Mouse (Mus musculus): ENCODE data around the gene Abtb1.

The Abtb1 gene

GRCm38 (mm10) chr6:88850034-88850433 lies 8.2 kb upstream of the Abtb1 start:
- DNase-seq: no peak

GRCm38 (mm10) chr6:88849270-88849669 lies 7.5 kb upstream of the Abtb1 start:
- DNase-seq: no peak

GRCm38 (mm10) chr6:88847571-88847970 lies 5.8 kb upstream of the Abtb1 start:
- no peak for DNase-seq

GRCm38 (mm10) chr6:88844901-88845565 lies 3.2 kb upstream of the Abtb1 start:
- DNase-seq: no peak

- DNase-seq: no peak
These were observed 2.3 kb upstream of the Abtb1 start for GRCm38 (mm10) chr6:88843781-88844725.

- no peak for DNase-seq
These were observed 1.5 kb upstream of the Abtb1 start for GRCm38 (mm10) chr6:88843241-88843640.

GRCm38 (mm10) chr6:88842731-88843151 lies 957 bp upstream of the Abtb1 start:
- DNase-seq: no peak

DNA sequence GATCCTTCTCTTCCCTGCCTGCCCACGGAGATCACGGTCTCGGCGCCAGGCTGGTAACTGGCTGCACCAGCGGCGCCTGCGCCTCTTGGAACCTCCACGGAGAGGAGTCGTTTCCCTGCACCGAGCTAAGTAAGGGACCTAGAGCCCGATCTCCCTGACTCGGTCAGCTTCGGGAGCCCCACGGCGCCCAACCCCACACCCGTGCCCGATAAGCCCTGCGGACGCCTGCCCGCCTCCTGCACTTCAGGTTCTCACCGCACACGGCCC lies 337 bp downstream of the Abtb1 start:
- no peak for DNase-seq

GRCm38 (mm10) chr6:88840791-88841513 lies 832 bp downstream of the Abtb1 start:
- no peak for DNase-seq

DNA sequence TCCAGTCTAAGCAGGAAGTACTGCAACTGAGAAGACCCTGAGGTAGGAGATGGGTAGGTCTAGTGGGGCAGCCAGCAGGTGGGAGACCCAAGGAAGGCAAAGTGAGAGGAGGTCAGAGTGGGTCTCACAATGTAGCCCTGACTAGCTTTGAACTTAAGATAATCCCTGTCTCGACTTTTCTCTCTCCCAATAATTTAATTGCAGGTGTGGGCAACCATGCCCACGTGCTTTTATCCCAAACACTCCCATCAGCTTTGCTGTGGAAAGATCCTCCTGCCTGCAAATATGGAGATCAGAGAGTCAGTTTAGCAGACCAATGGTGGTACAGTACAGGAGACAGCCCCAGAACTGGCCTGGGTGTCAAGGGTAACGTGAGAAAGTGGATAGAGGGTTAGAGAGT lies 1.6 kb downstream of the Abtb1 start:
- no peak for DNase-seq

DNA sequence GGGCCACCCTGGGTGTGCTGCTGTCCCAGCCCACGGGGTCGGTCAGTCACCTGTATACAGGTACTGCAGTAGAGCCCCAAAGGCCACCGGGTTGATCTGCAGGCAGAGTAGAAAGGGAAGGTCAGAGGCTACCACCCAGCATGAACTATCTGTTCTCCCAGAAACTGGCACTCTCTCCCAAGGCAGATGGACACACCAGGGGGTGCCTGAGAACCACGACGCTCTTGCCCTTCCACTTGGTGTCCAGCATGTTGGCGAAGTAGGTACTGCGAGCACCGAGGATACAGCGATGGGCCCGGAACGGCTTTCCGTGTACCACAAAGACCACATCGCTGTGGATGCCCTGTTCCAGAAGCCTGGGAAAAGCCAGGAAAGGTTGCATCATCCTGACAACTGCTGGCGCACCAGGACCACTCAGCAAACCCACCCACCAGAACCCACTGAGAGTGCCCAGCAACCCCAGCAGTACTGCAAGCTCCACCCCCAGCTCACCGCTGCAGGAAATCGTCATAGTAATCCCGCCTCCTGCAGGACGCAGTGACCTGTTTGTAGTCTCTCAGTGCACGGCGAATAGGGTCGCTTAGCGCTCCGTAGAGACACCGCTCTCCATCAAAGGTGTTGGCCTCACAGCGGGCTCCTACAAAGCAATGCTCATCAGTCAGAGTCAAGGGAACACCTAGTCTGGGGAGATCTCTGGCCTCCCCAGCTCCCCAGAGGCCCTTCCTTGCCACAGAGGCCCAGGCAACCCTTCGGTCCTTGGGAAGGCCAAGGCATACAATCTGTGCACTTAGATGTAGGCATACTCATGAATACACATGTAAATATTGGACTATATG lies 2.4 kb downstream of the Abtb1 start:
- DNase-seq: no peak

DNA sequence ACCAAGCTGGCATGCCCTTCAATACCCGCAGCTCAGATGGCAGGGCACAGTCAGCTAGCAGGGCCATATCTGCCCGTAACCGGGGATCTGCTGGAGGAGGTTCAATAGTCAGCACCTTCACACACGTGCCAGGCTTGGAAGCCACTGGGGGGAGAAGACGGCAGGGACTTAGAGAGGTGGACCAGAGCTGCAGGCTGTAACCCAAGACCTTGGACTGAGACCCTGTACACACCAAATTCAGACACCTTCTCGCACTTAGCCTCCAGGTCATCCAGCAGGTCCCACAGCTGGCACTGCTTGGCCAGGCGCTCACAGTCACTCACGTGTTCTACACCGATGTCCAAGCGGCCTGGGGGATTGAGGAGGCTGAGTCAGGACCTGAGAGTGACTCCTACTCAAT lies 3.2 kb downstream of the Abtb1 start:
- no peak for DNase-seq

- DNase-seq: no peak
These were observed 3.8 kb downstream of the Abtb1 start for GRCm38 (mm10) chr6:88837999-88838398.

DNA sequence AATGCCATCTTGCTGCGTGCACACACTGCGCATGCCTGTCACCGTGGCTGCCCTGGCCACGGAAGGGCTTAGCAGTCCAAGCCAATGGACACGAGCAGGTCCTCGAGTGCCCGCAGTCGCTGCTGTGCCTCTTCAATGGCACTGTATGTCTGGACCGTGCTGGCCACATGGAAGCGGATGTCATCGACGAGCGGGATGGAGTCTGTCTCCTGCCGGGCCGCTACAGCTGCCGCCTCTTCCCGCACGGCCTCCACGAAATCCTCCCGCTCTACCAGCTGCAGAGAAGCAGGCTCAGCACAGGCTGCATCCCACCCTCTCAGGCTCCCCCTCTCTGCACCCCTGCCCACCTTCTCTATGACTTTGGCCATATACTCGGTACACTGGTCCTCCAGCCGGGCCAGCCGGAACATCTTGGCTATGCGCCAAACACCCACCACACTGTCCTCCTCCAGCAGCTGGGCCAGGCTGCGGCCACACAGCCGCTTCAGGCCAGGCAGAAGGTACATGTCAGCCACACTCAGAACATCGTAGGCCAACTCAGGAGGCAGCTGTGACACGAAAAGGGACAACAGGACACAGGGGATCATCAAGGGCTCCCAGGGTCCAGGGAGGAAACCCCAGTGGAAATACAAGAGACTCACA lies 5.5 kb downstream of the Abtb1 start:
- DNase-seq: no peak

- DNase-seq: no peak
These were observed 6.7 kb downstream of the Abtb1 start for GRCm38 (mm10) chr6:88835047-88835446.

GRCm38 (mm10) chr6:88833340-88834140 lies 8.2 kb downstream of the Abtb1 start:
- no peak for DNase-seq

- no peak for DNase-seq
These were observed 9.1 kb downstream of the Abtb1 start for GRCm38 (mm10) chr6:88832663-88833062.

DNA sequence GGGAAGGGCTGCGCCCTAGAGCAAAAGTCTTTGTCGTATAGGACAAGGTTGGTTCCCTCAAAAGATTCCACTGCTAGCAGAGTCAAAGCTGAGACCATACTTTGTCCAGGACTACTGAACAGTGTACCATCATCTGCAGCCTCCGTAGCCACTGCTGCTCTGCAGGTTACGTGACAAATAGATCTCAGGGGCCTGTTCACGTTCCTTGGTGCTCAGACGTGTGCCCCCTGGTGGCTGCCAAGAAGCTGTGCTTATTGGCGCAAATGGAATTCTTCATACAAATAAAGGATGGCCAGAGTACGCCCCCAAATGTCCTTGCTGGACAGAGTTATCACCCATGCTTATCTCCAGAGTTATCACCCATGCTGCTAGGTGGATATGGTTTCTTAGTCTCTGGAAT lies 10.3 kb downstream of the Abtb1 start:
- no peak for DNase-seq

DNA sequence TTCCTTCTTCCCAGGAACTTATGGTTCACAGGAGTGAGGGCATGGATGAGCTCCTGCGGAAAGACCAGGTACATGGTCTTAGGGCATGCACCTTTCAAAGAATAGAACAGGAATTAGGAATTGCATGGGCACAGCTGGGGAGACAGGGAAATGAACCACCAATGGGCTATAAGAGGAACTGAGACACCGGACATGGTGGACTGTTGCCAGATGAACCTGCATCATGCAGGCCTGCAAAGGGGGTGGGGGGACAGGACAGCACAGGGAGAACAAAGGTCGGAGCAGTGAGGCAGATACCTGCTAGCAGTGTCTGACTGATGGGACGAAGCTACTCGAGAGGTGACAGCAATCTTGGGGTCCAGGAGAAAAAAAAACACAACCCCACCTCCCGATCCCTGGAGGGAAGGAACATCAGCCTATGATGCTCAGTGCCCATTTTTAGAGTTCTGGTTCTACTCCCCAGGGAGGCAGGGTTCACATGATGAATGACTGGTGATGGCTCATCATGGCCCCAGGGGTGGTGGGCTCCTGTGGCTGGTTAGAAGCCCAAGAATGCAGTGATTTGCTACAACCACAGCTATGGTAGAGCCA lies 11.6 kb downstream of the Abtb1 start:
- DNase-seq: no peak

GRCm38 (mm10) chr6:88829579-88829978 lies 12.2 kb downstream of the Abtb1 start:
- no peak for DNase-seq

All from thymus, adult 18-20 months (tissue).